8 mouse cellular contexts compared by ENCODE assay signal in the genomic region with DNA sequence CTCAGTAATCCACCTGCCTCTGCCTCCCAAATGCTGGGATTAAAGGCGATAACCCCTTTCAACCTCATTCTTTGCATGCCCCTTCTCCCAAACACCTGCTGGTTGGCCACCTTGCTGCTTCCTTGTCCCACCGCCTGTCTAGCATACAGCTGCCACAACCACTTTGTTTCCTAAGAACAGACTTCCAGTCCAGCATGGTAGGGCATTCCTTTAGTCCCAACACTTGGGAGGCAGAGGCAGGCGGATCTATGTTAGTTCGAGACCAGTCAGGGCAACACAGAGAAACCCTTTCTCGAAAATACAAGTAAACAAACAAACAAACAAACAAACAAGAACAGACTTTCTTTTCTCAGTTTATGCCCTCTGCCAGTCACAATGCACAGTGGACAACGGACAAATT. TPM values are rescaled to one million over a fixed set of nuclear protein-coding genes. Genes with fewer than 3 reads are reported as not detected.
A peak's percentile ranks its signal among the peaks of the same experiment; 100 is the strongest.
DNase-seq lines count a peak whose midpoint lies in the region; ATAC-seq and TF ChIP-seq lines count a peak whose summit lies in the region.

No protein-coding gene starts in this region.

- H3K9me3 ChIP-seq in heart, embryonic 13.5 days = no peaks in the 10 kb centered on the region
- no peaks in the 10 kb centered on the region for H3K9me3 ChIP-seq in MEL (replicated peaks; ENCODE audit: insufficient read depth, low read length)
- H3K9me3 ChIP-seq in forebrain, embryonic 16.5 days (ENCODE audit: control insufficient read depth, low read length) = no peaks in the 10 kb centered on the region
- H3K9me3 ChIP-seq in liver, postnatal 0 days (ENCODE audit: low read length) = no peaks in the 10 kb centered on the region

- TF ChIP-seq CTCF in MEL (IDR thresholded peaks at IDR 0.05 in 2 of 3, conservative IDR thresholded peaks at IDR 0.05 in 1 of 3; ENCODE audit: control insufficient read depth in 1 of 3, insufficient read depth in 1 of 3, low read depth in 2 of 3, low read length in 3 of 3, poor library complexity in 1 of 3, severe bottlenecking in 1 of 3) = no peak
- no peak for TF ChIP-seq CTCF in liver, postnatal 0 days (IDR thresholded peaks at IDR 0.05; ENCODE audit: low read depth)

- peak overlapping the region; percentile 99 for H3K4me2 ChIP-seq in heart, embryonic 13.5 days
- H3K4me2 ChIP-seq in forebrain, embryonic 16.5 days (ENCODE audit: low read length) = peak overlapping the region; percentile 75
- H3K4me2 ChIP-seq in liver, postnatal 0 days (ENCODE audit: low read depth, low read length) = peak overlapping the region; percentile 78

- no peaks in the 10 kb centered on the region for H3K36me3 ChIP-seq in heart, embryonic 13.5 days
- peaks cover 0 to 32% of the 10 kb centered on the region in 2 experiments; a peak in 2 of 4 replicates for H3K36me3 ChIP-seq in MEL (ENCODE audit: control insufficient read depth in 1 of 2, insufficient read depth in 2 of 2, low read length in 2 of 2)
- H3K36me3 ChIP-seq in forebrain, embryonic 16.5 days (ENCODE audit: control insufficient read depth, insufficient read depth) = no peaks in the 10 kb centered on the region
- H3K36me3 ChIP-seq in liver, postnatal 0 days (replicated peaks; ENCODE audit: insufficient read depth, low read length) = no peaks in the 10 kb centered on the region

- H3K9ac ChIP-seq in heart, embryonic 13.5 days = peak overlapping the region; percentile 74
- H3K9ac ChIP-seq in MEL (ENCODE audit: control insufficient read depth, low read depth, low read length, poor library complexity, severe bottlenecking) = peak overlapping the region; percentile 4
- H3K9ac ChIP-seq in forebrain, embryonic 16.5 days (replicated peaks; ENCODE audit: low read depth, low read length) = peak overlapping the region; percentile 58
- peak overlapping the region; percentile 99 for H3K9ac ChIP-seq in liver, postnatal 0 days (replicated peaks)

- no peak for ATAC-seq in heart, embryonic 13.5 days (ENCODE audit: extremely low read depth, insufficient number of reproducible peaks, low FRiP score, low TSS enrichment)
- peak; percentile 7; the same call in 1 of the 2 replicates for ATAC-seq in forebrain, embryonic 16.5 days
- ATAC-seq in liver, postnatal 0 days = no peak

- TF ChIP-seq EP300 in MEL (IDR thresholded peaks at IDR 0.05; ENCODE audit: low read depth in 1 of 2, low read length in 2 of 2) = no peak
- TF ChIP-seq EP300 in liver, postnatal 0 days (IDR thresholded peaks at IDR 0.05; ENCODE audit: low read depth) = no peak

- TF ChIP-seq RAD21 in MEL (IDR thresholded peaks at IDR 0.05; ENCODE audit: low read depth, low read length) = no peak

- no peak for DNase-seq in heart, postnatal 10 days
- no peak for DNase-seq in MEL (ENCODE audit: low read depth, low spot score)
- DNase-seq in liver, postnatal 0 days = no peak
- DNase-seq in left cerebral cortex, adult 9 months (ENCODE audit: low spot score in 2 of 2) = no peak
- DNase-seq in left cerebral cortex, postnatal 4 days = no peak
- DNase-seq in layer of hippocampus, adult 9-11 months = no peak

- no peak overlapping the region for H3K27ac ChIP-seq in heart, embryonic 13.5 days (replicated peaks)
- no peak overlapping the region for H3K27ac ChIP-seq in MEL (ENCODE audit: control insufficient read depth, low read depth, low read length)
- H3K27ac ChIP-seq in forebrain, embryonic 16.5 days (ENCODE audit: low read length) = no peak overlapping the region
- H3K27ac ChIP-seq in liver, postnatal 0 days (ENCODE audit: low read depth) = 0 out of 2 replicates have a peak overlapping the region, but pooled peaks have one; percentile 2

- peaks cover 29% of the 10 kb centered on the region for H3K79me2 ChIP-seq in MEL (ENCODE audit: control insufficient read depth, insufficient read depth, low read length, poor library complexity)

- peaks cover 17% of the 10 kb centered on the region for H3K27me3 ChIP-seq in heart, embryonic 13.5 days (replicated peaks)
- H3K27me3 ChIP-seq in MEL (ENCODE audit: control insufficient read depth in 1 of 2, insufficient read depth in 2 of 2, low read length in 2 of 2) = no peaks in the 10 kb centered on the region
- H3K27me3 ChIP-seq in forebrain, embryonic 16.5 days (replicated peaks; ENCODE audit: control insufficient read depth, insufficient read depth, low read length) = peaks cover 9% of the 10 kb centered on the region
- H3K27me3 ChIP-seq in liver, postnatal 0 days (ENCODE audit: insufficient read depth, low read length) = no peaks in the 10 kb centered on the region

- H3K4me1 ChIP-seq in heart, embryonic 13.5 days = peaks cover 41% of the 10 kb centered on the region
- H3K4me1 ChIP-seq in MEL (ENCODE audit: control insufficient read depth in 1 of 2, insufficient read depth in 2 of 2, low read length in 2 of 2) = peaks cover 16 to 30% of the 10 kb centered on the region in 2 experiments
- peaks cover 37% of the 10 kb centered on the region for H3K4me1 ChIP-seq in forebrain, embryonic 16.5 days (replicated peaks; ENCODE audit: control insufficient read depth, insufficient read depth, low read length)
- H3K4me1 ChIP-seq in liver, postnatal 0 days (ENCODE audit: insufficient read depth) = peaks cover 37% of the 10 kb centered on the region

- intact Hi-C loops in heart, postnatal 10 days (cut with DNase I) = loop anchor here (2.0 kb wide), 1 partner anchor 26 kb away; a partner anchor contains a TSS
- intact Hi-C loops in left cerebral cortex, postnatal 4 days (cut with DNase I) = no loop called here

- H3K4me3 ChIP-seq in heart, embryonic 13.5 days = peak overlapping the region; percentile 91
- H3K4me3 ChIP-seq in MEL (ENCODE audit: control insufficient read depth in 1 of 2, insufficient read depth in 1 of 2, low read depth in 2 of 2, low read length in 2 of 2) = peak overlapping the region; percentile 57 to 98
- peak overlapping the region; percentile 66 for H3K4me3 ChIP-seq in forebrain, embryonic 16.5 days (replicated peaks; ENCODE audit: low read length)
- peak overlapping the region; percentile 98 for H3K4me3 ChIP-seq in liver, postnatal 0 days (ENCODE audit: low read depth, low read length)

- TF ChIP-seq POLR2A in MEL (IDR thresholded peaks at IDR 0.05; ENCODE audit: control insufficient read depth in 1 of 2, insufficient read depth in 1 of 2, low read depth in 1 of 2, low read length in 2 of 2, poor library complexity in 1 of 2) = no peak

- WGBS in heart, embryonic 13.5 days = 40% methylated on average over 6 of the region's 6 CpGs
- WGBS in forebrain, embryonic 16.5 days = 52% methylated on average over 6 of the region's 6 CpGs
- 51% methylated on average over 6 of the region's 6 CpGs for WGBS in liver, postnatal 0 days (ENCODE audit: insufficient replicate concordance)

TF ChIP-seq in MEL, 35 proteins besides CTCF, POLR2A, EP300 and RAD21:
- TF ChIP-seq ZC3H11A (IDR thresholded peaks at IDR 0.05; ENCODE audit: low read depth, low read length) = no peak
- TF ChIP-seq TBP (IDR thresholded peaks at IDR 0.05; ENCODE audit: low read depth, low read length) = no peak
- no peak for TF ChIP-seq SMC3 (IDR thresholded peaks at IDR 0.05; ENCODE audit: low read depth, low read length)

RNA-seq across cellular contexts. Expression of a gene that starts 0.6 kb away (rescaled TPM):
- polyA plus RNA-seq in heart, embryonic 13.5 days (2015; fragmentation: Nextera tagmentation; extraction: Ambion mirVana) = 15.3 and 17.8 TPM in 2 replicates
- 10 to 100 TPM; 46.2 to 54.8 TPM for total RNA-seq in heart, postnatal 10 days (2021)
- total RNA-seq in MEL (2012; rRNA removed) = 7.3 and 7.4 TPM in 2 replicates
- 10 to 100 TPM in 1 of 2 experiments, not detected in 1; 26.4 TPM for polyA plus RNA-seq in MEL (2012; ENCODE audit: insufficient read depth in 1 of 2, insufficient read length in 2 of 2, low read depth in 1 of 2, low replicate concordance in 2 of 2, missing spikeins in 1 of 2)
- 35.6 and 40.1 TPM in 2 replicates for polyA plus RNA-seq in forebrain, embryonic 16.5 days (2015; fragmentation: Nextera tagmentation; extraction: Ambion mirVana)
- polyA plus RNA-seq in liver, postnatal 0 days (2015; fragmentation: Nextera tagmentation; extraction: Ambion mirVana) = 3.8 and 5.0 TPM in 2 replicates
- total RNA-seq in left cerebral cortex, postnatal 4 days (2021) = 10 to 100 TPM; 82.2 to 94.3 TPM

RNA-seq across cellular contexts. Expression of a gene that starts 11.8 kb away (rescaled TPM):
- polyA plus RNA-seq in heart, embryonic 13.5 days (2015; fragmentation: Nextera tagmentation; extraction: Ambion mirVana) = 0.19 and 0.40 TPM in 2 replicates
- 1 to 10 TPM in 1 of 2 experiments, under 1 TPM in 1; 0.77 to 1.3 TPM for total RNA-seq in heart, postnatal 10 days (2021)
- total RNA-seq in MEL (2012; rRNA removed) = not detected in 2 replicates
- polyA plus RNA-seq in MEL (2012; ENCODE audit: insufficient read depth in 1 of 2, insufficient read length in 2 of 2, low read depth in 1 of 2, low replicate concordance in 2 of 2, missing spikeins in 1 of 2) = not detected
- 0.08 TPM in 1 of 2 replicates, not detected in the other for polyA plus RNA-seq in forebrain, embryonic 16.5 days (2015; fragmentation: Nextera tagmentation; extraction: Ambion mirVana)
- polyA plus RNA-seq in liver, postnatal 0 days (2015; fragmentation: Nextera tagmentation; extraction: Ambion mirVana) = 0.30 and 0.41 TPM in 2 replicates
- total RNA-seq in left cerebral cortex, postnatal 4 days (2021) = under 1 TPM; 0.20 to 0.32 TPM

RNA-seq across cellular contexts. Expression of a gene that starts 26.2 kb away (rescaled TPM):
- polyA plus RNA-seq in heart, embryonic 13.5 days (2015; fragmentation: Nextera tagmentation; extraction: Ambion mirVana) = 723 and 856 TPM in 2 replicates
- 100 to 1,000 TPM; 857 to 862 TPM for total RNA-seq in heart, postnatal 10 days (2021)
- total RNA-seq in MEL (2012; rRNA removed) = 793 and 801 TPM in 2 replicates
- polyA plus RNA-seq in MEL (2012; ENCODE audit: insufficient read depth in 1 of 2, insufficient read length in 2 of 2, low read depth in 1 of 2, low replicate concordance in 2 of 2, missing spikeins in 1 of 2) = 100 to 1,000 TPM in 1 of 2 experiments, not detected in 1; 329 TPM
- polyA plus RNA-seq in forebrain, embryonic 16.5 days (2015; fragmentation: Nextera tagmentation; extraction: Ambion mirVana) = 296 and 299 TPM in 2 replicates
- 411 and 430 TPM in 2 replicates for polyA plus RNA-seq in liver, postnatal 0 days (2015; fragmentation: Nextera tagmentation; extraction: Ambion mirVana)
- 100 to 1,000 TPM; 184 to 214 TPM for total RNA-seq in left cerebral cortex, postnatal 4 days (2021)

Comparison
In these comparisons a context has a peak if more than half of its experiments do, and no peak if none do; other contexts are left out.
1. H3K9ac ChIP-seq: peak in every context shown above with its lines; median percentile 99 in liver, postnatal 0 days; 74 in heart, embryonic 13.5 days; 58 in forebrain, embryonic 16.5 days; 4 in MEL.